In genomic region chr16:92571246-92571645, GRCm38 (mm10) we compare ENCODE assay signal across 28 mouse cellular contexts.
DNase-seq lines count a peak whose midpoint lies in the region; ATAC-seq and TF ChIP-seq lines count a peak whose summit lies in the region.
"Had no signal": no experiment of that assay in that cellular context is flagged by ENCODE, and none has a peak within 500 bp of the region (broad histone marks: within the 10 kb centered on the region; RNA-seq: fewer than 3 reads in every experiment).

No protein-coding gene starts in this region.

- TF ChIP-seq POLR2A in MEL (IDR thresholded peaks at IDR 0.05; ENCODE audit: control insufficient read depth in 1 of 2, insufficient read depth in 1 of 2, low read depth in 1 of 2, low read length in 2 of 2, poor library complexity in 1 of 2) = no peak

- H3K27me3 ChIP-seq in lung, postnatal 0 days (replicated peaks; ENCODE audit: insufficient read depth, low read length) = no peaks in the 10 kb centered on the region
- no peaks in the 10 kb centered on the region for H3K27me3 ChIP-seq in MEL (ENCODE audit: control insufficient read depth in 1 of 2, insufficient read depth in 2 of 2, low read length in 2 of 2)
- peaks cover 5% of the 10 kb centered on the region; the same call in 1 of the 2 replicates for H3K27me3 ChIP-seq in kidney, embryonic 16.5 days (ENCODE audit: insufficient read depth, low read length)
- H3K27me3 ChIP-seq: hindbrain, embryonic 15.5 days; intestine, embryonic 15.5 days had no signal

- no peak overlapping the region for H3K9ac ChIP-seq in lung, postnatal 0 days (replicated peaks; ENCODE audit: low read depth)
- H3K9ac ChIP-seq in MEL (ENCODE audit: control insufficient read depth, low read depth, low read length, poor library complexity, severe bottlenecking) = no peak overlapping the region
- H3K9ac ChIP-seq in kidney, embryonic 16.5 days (replicated peaks; ENCODE audit: low read length) = no peak overlapping the region
- H3K9ac ChIP-seq: embryonic facial prominence, embryonic 12.5 days; heart, embryonic 15.5 days; hindbrain, embryonic 15.5 days; intestine, embryonic 15.5 days; limb, embryonic 13.5 days; liver, embryonic 12.5 days; lung, embryonic 14.5 days; neural tube, embryonic 13.5 days had no signal

- no peaks in the 10 kb centered on the region for H3K36me3 ChIP-seq in lung, postnatal 0 days (ENCODE audit: insufficient read depth, low read length)
- no peaks in the 10 kb centered on the region for H3K36me3 ChIP-seq in MEL (ENCODE audit: control insufficient read depth in 1 of 2, insufficient read depth in 2 of 2, low read length in 2 of 2)
- H3K36me3 ChIP-seq in kidney, embryonic 16.5 days (ENCODE audit: insufficient read depth, low read length) = no peaks in the 10 kb centered on the region
- H3K36me3 ChIP-seq: embryonic facial prominence, embryonic 12.5 days; heart, embryonic 15.5 days; hindbrain, embryonic 15.5 days; intestine, embryonic 15.5 days; limb, embryonic 13.5 days; liver, embryonic 12.5 days; neural tube, embryonic 13.5 days had no signal

- no peak for TF ChIP-seq RAD21 in MEL (IDR thresholded peaks at IDR 0.05; ENCODE audit: low read depth, low read length)

- H3K4me1 ChIP-seq in lung, postnatal 0 days (ENCODE audit: insufficient read depth, low read depth, low read length) = no peaks in the 10 kb centered on the region
- H3K4me1 ChIP-seq in MEL (ENCODE audit: control insufficient read depth in 1 of 2, insufficient read depth in 2 of 2, low read length in 2 of 2) = no peaks in the 10 kb centered on the region
- H3K4me1 ChIP-seq in kidney, embryonic 16.5 days (ENCODE audit: insufficient read depth, low read length) = no peaks in the 10 kb centered on the region
- H3K4me1 ChIP-seq: heart, embryonic 15.5 days; hindbrain, embryonic 15.5 days; intestine, embryonic 15.5 days; neural tube, embryonic 13.5 days had no signal

- no peak for TF ChIP-seq EP300 in lung, postnatal 0 days (IDR thresholded peaks at IDR 0.05)
- TF ChIP-seq EP300 in MEL (IDR thresholded peaks at IDR 0.05; ENCODE audit: low read depth in 1 of 2, low read length in 2 of 2) = no peak

- H3K79me2 ChIP-seq in MEL (ENCODE audit: control insufficient read depth, insufficient read depth, low read length, poor library complexity) = no peaks in the 10 kb centered on the region

- H3K9me3 ChIP-seq in lung, postnatal 0 days (ENCODE audit: low read length) = no peaks in the 10 kb centered on the region
- H3K9me3 ChIP-seq in MEL (replicated peaks; ENCODE audit: insufficient read depth, low read length) = no peaks in the 10 kb centered on the region
- no peaks in the 10 kb centered on the region; the same call in 1 of the 2 replicates for H3K9me3 ChIP-seq in kidney, embryonic 16.5 days (ENCODE audit: low read length)
- H3K9me3 ChIP-seq: embryonic facial prominence, embryonic 12.5 days; heart, embryonic 15.5 days; hindbrain, embryonic 15.5 days; intestine, embryonic 15.5 days; limb, embryonic 13.5 days; neural tube, embryonic 13.5 days had no signal

- no peak; the same call in 1 of the 2 replicates for ATAC-seq in lung, postnatal 0 days
- no peak for ATAC-seq in kidney, embryonic 16.5 days (ENCODE audit: low FRiP score, low TSS enrichment)
- ATAC-seq: CD4-positive, CD25-positive, alpha-beta regulatory T cell, adult 4 months; intestine, embryonic 15.5 days; liver, embryonic 12.5 days had no signal

- WGBS in lung, postnatal 0 days = 80% methylated on average over 11 of the region's 11 CpGs
- 96% methylated on average over 11 of the region's 11 CpGs for WGBS in kidney, embryonic 16.5 days

- no peak overlapping the region for H3K27ac ChIP-seq in lung, postnatal 0 days (ENCODE audit: low read length)
- no peak overlapping the region for H3K27ac ChIP-seq in MEL (ENCODE audit: control insufficient read depth, low read depth, low read length)
- H3K27ac ChIP-seq in kidney, embryonic 16.5 days (ENCODE audit: low read length) = no peak overlapping the region
- H3K27ac ChIP-seq: embryonic facial prominence, embryonic 12.5 days; heart, adult 2 months; heart, embryonic 15.5 days; hindbrain, embryonic 15.5 days; intestine, embryonic 15.5 days; layer of hippocampus, adult 2 months; limb, embryonic 13.5 days; liver, embryonic 12.5 days; neural tube, embryonic 13.5 days had no signal

- no peak overlapping the region for H3K4me2 ChIP-seq in lung, postnatal 0 days (replicated peaks; ENCODE audit: low read depth, low read length)
- H3K4me2 ChIP-seq in kidney, embryonic 16.5 days (replicated peaks; ENCODE audit: low read depth, low read length) = no peak overlapping the region
- H3K4me2 ChIP-seq: embryonic facial prominence, embryonic 12.5 days; heart, embryonic 15.5 days; hindbrain, embryonic 15.5 days; intestine, embryonic 15.5 days; limb, embryonic 13.5 days; liver, embryonic 12.5 days; lung, embryonic 14.5 days; neural tube, embryonic 13.5 days had no signal

- no peak overlapping the region for H3K4me3 ChIP-seq in lung, postnatal 0 days (ENCODE audit: low read depth, low read length)
- no peak overlapping the region for H3K4me3 ChIP-seq in MEL (ENCODE audit: control insufficient read depth in 1 of 2, insufficient read depth in 1 of 2, low read depth in 2 of 2, low read length in 2 of 2)
- no peak overlapping the region for H3K4me3 ChIP-seq in kidney, embryonic 16.5 days (ENCODE audit: low read length)
- H3K4me3 ChIP-seq: embryonic facial prominence, embryonic 12.5 days; heart, adult 2 months; heart, embryonic 15.5 days; hindbrain, embryonic 15.5 days; intestine, embryonic 15.5 days; layer of hippocampus, adult 2 months; limb, embryonic 13.5 days; liver, embryonic 12.5 days; megakaryocyte, embryonic 14.5 days; neural tube, embryonic 13.5 days had no signal

- 0 out of 2 replicates have a peak, but pooled peaks have one; percentile 15 for TF ChIP-seq CTCF in lung, postnatal 0 days (IDR thresholded peaks at IDR 0.05)
- TF ChIP-seq CTCF in MEL (IDR thresholded peaks at IDR 0.05 in 2 of 3, conservative IDR thresholded peaks at IDR 0.05 in 1 of 3; ENCODE audit: control insufficient read depth in 1 of 3, insufficient read depth in 1 of 3, low read depth in 2 of 3, low read length in 3 of 3, poor library complexity in 1 of 3, severe bottlenecking in 1 of 3) = no peak

- DNase-seq in lung, postnatal 0 days (ENCODE audit: low spot score) = peak; percentile 24
- DNase-seq in lung, postnatal 14 days = no peak
- peak; percentile 57 for DNase-seq in MEL (ENCODE audit: low read depth, low spot score)
- DNase-seq in lung, postnatal 25 days (ENCODE audit: low spot score) = peak; percentile 26
- DNase-seq in testis, postnatal 14 days (ENCODE audit: low spot score) = peak; percentile 74
- DNase-seq in embryo, embryonic 10 days (ENCODE audit: low spot score) = no peak
- DNase-seq in adrenal gland, postnatal 10 days = no peak
- DNase-seq: cerebellum, adult 11 months; cerebellum, postnatal 14 days; gastrocnemius, postnatal 25 days; heart, adult 2 months; kidney, adult 8-10 months; kidney, postnatal 25 days; layer of hippocampus, postnatal 36 days; lung, embryonic 14.5 days; midbrain, embryonic 14.5 days; retina, postnatal 1 day had no signal

TF ChIP-seq in MEL, 35 proteins besides CTCF, POLR2A, EP300 and RAD21:
- no peak for TF ChIP-seq POLR2AphosphoS2 (IDR thresholded peaks at IDR 0.05; ENCODE audit: low read length)
- TF ChIP-seq UBTF (IDR thresholded peaks at IDR 0.05; ENCODE audit: borderline replicate concordance, insufficient read depth, low read depth, low read length) = no peak
- no peak for TF ChIP-seq MXI1 (IDR thresholded peaks at IDR 0.05; ENCODE audit: low read depth, low read length)
- no peak for TF ChIP-seq KAT2A (conservative IDR thresholded peaks at IDR 0.05; ENCODE audit: low read depth, low read length)
- TF ChIP-seq BHLHE40 (IDR thresholded peaks at IDR 0.05; ENCODE audit: borderline replicate concordance, low read depth, low read length) = no peak
- TF ChIP-seq CHD1 (IDR thresholded peaks at IDR 0.05; ENCODE audit: low read depth, low read length) = no peak
- TF ChIP-seq ZKSCAN1 (IDR thresholded peaks at IDR 0.05; ENCODE audit: low read depth, low read length) = no peak
- no peak for TF ChIP-seq GABPA (IDR thresholded peaks at IDR 0.05; ENCODE audit: low read depth, low read length)
- no peak for TF ChIP-seq E2F4 (IDR thresholded peaks at IDR 0.05; ENCODE audit: borderline replicate concordance, low read depth, low read length)
- no peak for TF ChIP-seq ZC3H11A (IDR thresholded peaks at IDR 0.05; ENCODE audit: low read depth, low read length)
- no peak for TF ChIP-seq USF2 (IDR thresholded peaks at IDR 0.05; ENCODE audit: borderline replicate concordance in 1 of 2, insufficient read depth in 1 of 2, low read depth in 1 of 2, low read length in 2 of 2)
- TF ChIP-seq SIN3A (IDR thresholded peaks at IDR 0.05; ENCODE audit: low read length) = no peak
- no peak for TF ChIP-seq RCOR1 (IDR thresholded peaks at IDR 0.05; ENCODE audit: low read depth, low read length)
- no peak for TF ChIP-seq MEF2A (IDR thresholded peaks at IDR 0.05; ENCODE audit: extremely low read depth, insufficient replicate concordance, low read depth, low read length, poor library complexity, severe bottlenecking)
- no peak for TF ChIP-seq USF1 (IDR thresholded peaks at IDR 0.05; ENCODE audit: low read depth, low read length)

Comparison
In these comparisons a context has a peak if more than half of its experiments do, and no peak if none do; other contexts are left out.
1. DNase-seq: peak in lung, postnatal 0 days (single experiment), MEL (single experiment), lung, postnatal 25 days (single experiment) and testis, postnatal 14 days (single experiment); none in lung, postnatal 14 days (single experiment), embryo, embryonic 10 days (single experiment) and adrenal gland, postnatal 10 days (single experiment).